Mouse (Mus musculus) CH12.LX (cell line): ENCODE results near the gene Ppp2r5d. TPM values are rescaled to one million over a fixed set of nuclear protein-coding genes. Genes with fewer than 3 reads are reported as not detected.
A peak's percentile ranks its signal among the peaks of the same experiment; 100 is the strongest.

Experiments
- DNase-seq: peaks from one replicate; pipeline ENCODE4 v3.0.0-alpha.2; 2013; ENCODE audit errors: extremely low read depth
- H3K27ac ChIP-seq: 2 replicates; pipeline ENCODE4 v1.5.1; 2012; ENCODE audit warnings: low read depth, mild to moderate bottlenecking, control low read depth, moderate library complexity; ENCODE audit not compliant: insufficient read depth
- H3K27me3 ChIP-seq: replicated peaks from 2 replicates; pipeline ENCODE3; 2012; ENCODE audit warnings: inconsistent platforms
- H3K36me3 ChIP-seq, 2 experiments: replicated peaks in 1 of 2; 2 replicates each; pipeline versions ENCODE3 to v1.6.1; 2012; ENCODE audit warnings: inconsistent platforms in 1 of 2, low read length in 1 of 2, mild to moderate bottlenecking in 1 of 2, mixed read lengths in 1 of 2, moderate library complexity in 1 of 2; ENCODE audit not compliant: control insufficient read depth in 1 of 2, insufficient read depth in 1 of 2
- H3K4me1 ChIP-seq, 2 experiments: 2 replicates each; pipeline ENCODE4 v1.6.1; 2012; ENCODE audit warnings: inconsistent platforms in 1 of 2, moderate library complexity in 1 of 2; ENCODE audit not compliant: insufficient read depth in 2 of 2, control insufficient read depth in 1 of 2
- H3K4me2 ChIP-seq: 2 replicates; pipeline ENCODE4 v1.6.1; 2012; ENCODE audit warnings: low read depth, mild to moderate bottlenecking, control low read depth; ENCODE audit not compliant: poor library complexity, insufficient read depth, severe bottlenecking
- H3K4me3 ChIP-seq, 3 experiments: fragments of 150-350 bp in 1 of 3; sonication (generic) in 1 of 3; replicated peaks in 1 of 3; 2 replicates each; pipeline versions ENCODE3 to v1.5.1; 2011 to 2012; ENCODE audit warnings: low read depth in 2 of 3, low read length in 2 of 3, mild to moderate bottlenecking in 2 of 3, moderate library complexity in 2 of 3, control low read depth in 1 of 3, improper control_type of control experiment in 1 of 3, inconsistent platforms in 1 of 3, mixed read lengths in 1 of 3; ENCODE audit not compliant: poor library complexity in 1 of 3
- H3K79me2 ChIP-seq: replicated peaks from 2 replicates; pipeline ENCODE4 v1.6.1; 2012; ENCODE audit warnings: mild to moderate bottlenecking, moderate library complexity; ENCODE audit not compliant: control insufficient read depth, poor library complexity, insufficient read depth, severe bottlenecking; ENCODE audit errors: extremely low read depth
- H3K9ac ChIP-seq: 2 replicates; pipeline ENCODE4 v1.6.1; 2012; ENCODE audit warnings: low read depth, mild to moderate bottlenecking, control low read depth, moderate library complexity; ENCODE audit not compliant: insufficient read depth
- H3K9me3 ChIP-seq: replicated peaks from 2 replicates; pipeline ENCODE3; 2012; ENCODE audit warnings: low read length, inconsistent platforms, mixed read lengths
- BHLHE40 ChIP-seq: IDR thresholded peaks from 2 replicates; pipeline ENCODE4 v1.6.1; 2011; ENCODE audit warnings: mild to moderate bottlenecking, low read depth, low read length, improper control_type of control experiment
- CHD1 ChIP-seq: IDR thresholded peaks from 2 replicates; pipeline ENCODE4 v1.6.1; 2012; ENCODE audit warnings: low read depth, low read length, improper control_type of control experiment, inconsistent platforms
- CHD2 ChIP-seq: IDR thresholded peaks from 2 replicates; pipeline ENCODE4 v1.6.1; 2011; ENCODE audit warnings: low read length, improper control_type of control experiment
- EP300 ChIP-seq: IDR thresholded peaks from 2 replicates; pipeline ENCODE4 v1.6.1; 2011; ENCODE audit warnings: low read length, improper control_type of control experiment
- ETS1 ChIP-seq: conservative IDR thresholded peaks from 2 replicates; pipeline ENCODE4 v1.6.1; 2012; ENCODE audit warnings: low read depth, mild to moderate bottlenecking, inconsistent platforms, low read length, improper control_type of control experiment, moderate library complexity
- IRF4 ChIP-seq: IDR thresholded peaks from 2 replicates; pipeline ENCODE4 v1.6.1; 2014; ENCODE audit warnings: low read depth, mild to moderate bottlenecking, inconsistent platforms, low read length, improper control_type of control experiment
- JUN ChIP-seq: IDR thresholded peaks from 2 replicates; pipeline ENCODE4 v1.6.1; 2011; ENCODE audit warnings: low read depth, mild to moderate bottlenecking, low read length, improper control_type of control experiment, moderate library complexity; ENCODE audit not compliant: insufficient read depth
- MAX ChIP-seq: IDR thresholded peaks from 2 replicates; pipeline ENCODE4 v1.6.1; 2011; ENCODE audit warnings: low read length, improper control_type of control experiment
- MAZ ChIP-seq: IDR thresholded peaks from 2 replicates; pipeline ENCODE4 v1.6.1; 2012; ENCODE audit warnings: low read depth, mild to moderate bottlenecking, inconsistent platforms, low read length, improper control_type of control experiment, moderate library complexity
- MEF2A ChIP-seq: IDR thresholded peaks from 2 replicates; pipeline ENCODE4 v1.6.1; 2014; ENCODE audit warnings: low read depth, mild to moderate bottlenecking, inconsistent platforms, low read length, improper control_type of control experiment, borderline replicate concordance
- MXI1 ChIP-seq: IDR thresholded peaks from 2 replicates; pipeline ENCODE4 v1.6.1; 2011; ENCODE audit warnings: mild to moderate bottlenecking, low read depth, low read length, improper control_type of control experiment
- MYC ChIP-seq: IDR thresholded peaks from 2 replicates; pipeline ENCODE4 v1.6.1; 2011; ENCODE audit warnings: low read depth, mild to moderate bottlenecking, improper control_type of control experiment, low read length
- NELFE ChIP-seq: IDR thresholded peaks from 2 replicates; pipeline ENCODE4 v1.6.1; 2011; ENCODE audit warnings: low read depth, low read length, improper control_type of control experiment
- NRF1 ChIP-seq: IDR thresholded peaks from 2 replicates; pipeline ENCODE4 v1.6.1; 2014; ENCODE audit warnings: low read depth, mild to moderate bottlenecking, inconsistent platforms, low read length, improper control_type of control experiment, moderate library complexity
- POLR2A ChIP-seq: IDR thresholded peaks from 2 replicates; pipeline ENCODE4 v1.6.1; 2011; ENCODE audit warnings: low read depth, mild to moderate bottlenecking, improper control_type of control experiment, low read length
- POLR2AphosphoS2 ChIP-seq: IDR thresholded peaks from 2 replicates; pipeline ENCODE4 v1.6.1; 2011; ENCODE audit warnings: low read depth, low read length, improper control_type of control experiment
- SIN3A ChIP-seq: IDR thresholded peaks from 2 replicates; pipeline ENCODE4 v1.6.1; 2012; ENCODE audit warnings: low read length, improper control_type of control experiment, inconsistent platforms
- TBP ChIP-seq: conservative IDR thresholded peaks from 2 replicates; pipeline ENCODE4 v1.6.1; 2011; ENCODE audit warnings: low read depth, low read length, improper control_type of control experiment
- TCF12 ChIP-seq: IDR thresholded peaks from 2 replicates; pipeline ENCODE4 v1.6.1; 2014; ENCODE audit warnings: low read depth, mild to moderate bottlenecking, inconsistent platforms, low read length, improper control_type of control experiment
- UBTF ChIP-seq: IDR thresholded peaks from 2 replicates; pipeline ENCODE4 v1.6.1; 2012; ENCODE audit warnings: low read depth, mild to moderate bottlenecking, inconsistent platforms, low read length, improper control_type of control experiment, moderate library complexity
- USF2 ChIP-seq: conservative IDR thresholded peaks from 2 replicates; pipeline ENCODE4 v1.6.1; 2011; ENCODE audit warnings: low read depth, low read length, improper control_type of control experiment
- ZC3H11A ChIP-seq: IDR thresholded peaks from 2 replicates; pipeline ENCODE4 v1.6.1; 2012; ENCODE audit warnings: low read depth, mild to moderate bottlenecking, inconsistent platforms, low read length, improper control_type of control experiment
- ZKSCAN1 ChIP-seq: IDR thresholded peaks from 2 replicates; pipeline ENCODE4 v1.6.1; 2012; ENCODE audit warnings: low read depth, inconsistent platforms, low read length, improper control_type of control experiment, borderline replicate concordance
- ZMIZ1 ChIP-seq: IDR thresholded peaks from 2 replicates; pipeline ENCODE4 v1.6.1; 2012; ENCODE audit warnings: low read depth, mild to moderate bottlenecking, inconsistent platforms, low read length, improper control_type of control experiment
- dilution Hi-C: fragments of 300-500 bp; cut with MboI; formaldehyde crosslinking; loops from 2 replicates; pipeline ENCODE4 v1.14.3; 2020; ENCODE audit warnings: low sequenced_read_pairs; ENCODE audit not compliant: extremely low pct_unique_long_range_greater_than_20kb, extremely low pct_ligation_motif_present
- in situ Hi-C: fragments of 300-500 bp; cut with MboI; formaldehyde crosslinking; loops from 3 replicates; pipeline ENCODE4 v1.14.3; 2019; ENCODE audit warnings: low sequenced_read_pairs, low pct_ligation_motif_present, low pct_unique_long_range_greater_than_20kb, mixed read lengths
- polyA plus RNA-seq: library from polyadenylated mRNA; unstranded; fragments of >175 nt; gene quantifications from 2 replicates; pipeline ENCODE4 v1.2.1, GENCODE M21; 2012; ENCODE audit warnings: low read depth; ENCODE audit not compliant: insufficient read length
- total RNA-seq, 2 experiments: library from RNA; depleted of rRNA; stranded (reverse); fragments of 300-350 nt in 1 of 2; fragments of >200 nt in 1 of 2; gene quantifications; 2 replicates each; pipeline ENCODE4 v1.2.3; 2012 to 2014

Gene Ppp2r5d
- total and polyA plus RNA-seq, 3 experiments, result 56.2 to 75.4 (median 57.7) TPM

DNA sequence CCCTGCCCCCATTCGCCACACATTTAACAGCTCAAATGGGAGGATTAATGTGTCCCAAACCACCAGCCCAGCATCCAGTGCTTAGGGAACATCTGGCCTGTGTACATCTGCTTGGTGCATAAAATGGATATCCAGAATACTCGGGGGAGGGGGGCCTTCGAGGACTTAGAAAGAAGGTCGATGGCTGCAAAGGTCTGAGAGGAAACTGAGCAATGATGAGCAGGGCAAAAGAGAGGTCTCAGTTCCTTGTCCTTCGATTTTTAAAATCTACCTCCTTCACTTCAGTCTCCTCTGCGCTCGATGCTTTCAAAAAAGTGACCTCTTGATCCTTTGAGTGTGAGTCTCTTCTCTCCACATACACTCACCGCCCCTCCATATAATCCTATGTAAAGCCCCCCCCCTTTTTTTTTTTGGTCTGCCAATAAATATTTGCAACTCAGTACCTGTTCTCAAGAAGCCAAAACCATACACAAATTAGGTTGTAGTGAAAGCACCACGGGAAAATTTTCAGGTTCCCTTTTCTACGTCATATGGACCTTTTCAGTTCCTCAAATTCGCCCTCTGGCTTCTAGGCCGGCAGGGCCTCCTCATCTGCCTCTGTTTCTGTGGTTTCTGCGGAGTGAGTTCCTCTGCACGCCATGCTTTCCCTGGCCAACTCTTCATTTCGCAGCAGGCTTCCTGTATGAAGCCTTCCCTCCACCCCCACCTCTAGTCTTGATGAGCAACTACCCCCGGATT lies 46.3 kb upstream of the Ppp2r5d start (continued):
- TF ChIP-seq JUN (peak; percentile 95), ZMIZ1 (peak; percentile 88), MEF2A (peak; percentile 96), ZC3H11A (no peak), BHLHE40 (peak; percentile 96), USF2 (no peak)
- TF ChIP-seq, all 38 proteins: peak for 25

- peaks cover 13% of the 10 kb centered on the region for H3K9me3 ChIP-seq
- H3K27ac ChIP-seq, result peak overlapping the region; percentile 99
- peaks cover 34% of the 10 kb centered on the region for H3K79me2 ChIP-seq
- peaks cover 17 to 47% of the 10 kb centered on the region in 2 experiments for H3K4me1 ChIP-seq
- TF ChIP-seq ETS1, result no peak
- TF ChIP-seq MAX, result peak; percentile 73; the same call in 1 of the 2 replicates
- TF ChIP-seq POLR2AphosphoS2, result no peak
- peak; percentile 92 for TF ChIP-seq MYC
- TF ChIP-seq MXI1, result peak; percentile 54; the same call in 1 of the 2 replicates
- TF ChIP-seq CHD1, result no peak
- H3K27me3 ChIP-seq, result no peaks in the 10 kb centered on the region
- in situ Hi-C loops (no loop called here), dilution Hi-C loops (no loop called here)
- H3K9ac ChIP-seq, result peak overlapping the region; percentile 75
- peak overlapping the region; percentile 44 to 73 (median 61) for H3K4me3 ChIP-seq
- H3K36me3 ChIP-seq, result peaks cover 17 to 26% of the 10 kb centered on the region in 2 experiments
- peak overlapping the region; percentile 88 for H3K4me2 ChIP-seq
- DNase-seq, result no peak
Observed at GRCm38 (mm10) chr17:46750580-46750979, 45.7 kb upstream of the Ppp2r5d start.

- H3K9me3 ChIP-seq, result peaks cover 8% of the 10 kb centered on the region
- peak; percentile 79; the same call in 1 of the 2 replicates for TF ChIP-seq MXI1
- peak; percentile 42 for TF ChIP-seq NELFE
- peak; percentile 47 for TF ChIP-seq EP300
- TF ChIP-seq TBP, result peak; percentile 86; the same call in 1 of the 2 replicates
- TF ChIP-seq MEF2A, result peak; percentile 79; the same call in 1 of the 2 replicates
- peak; percentile 89 for TF ChIP-seq TCF12
- no peak for TF ChIP-seq UBTF
- peak; percentile 43; the same call in 1 of the 2 replicates for TF ChIP-seq NRF1
- peak; percentile 85 for TF ChIP-seq MAX
- TF ChIP-seq MAZ, result peak; percentile 37; the same call in 1 of the 2 replicates
- TF ChIP-seq SIN3A, result no peak; the same call in 1 of the 2 replicates
- no peak for TF ChIP-seq USF2
- peak; percentile 92 for TF ChIP-seq BHLHE40
- peak; percentile 77 for TF ChIP-seq POLR2A
- TF ChIP-seq CHD2, result no peak
- TF ChIP-seq ZKSCAN1, result no peak
- TF ChIP-seq ETS1, result peak; percentile 85
- peak; percentile 82 for TF ChIP-seq IRF4
- 0 out of 2 replicates have a peak, but pooled peaks have one; percentile 59 for TF ChIP-seq MYC
- peak overlapping the region; percentile 75 for H3K9ac ChIP-seq
- peak overlapping the region in 1 of 3 experiments; percentile 73 for H3K4me3 ChIP-seq
- DNase-seq, result peak; percentile 87
- H3K27me3 ChIP-seq, result no peaks in the 10 kb centered on the region
- H3K4me2 ChIP-seq, result peak overlapping the region; percentile 88
- H3K36me3 ChIP-seq, result peaks cover 24 to 33% of the 10 kb centered on the region in 2 experiments
- peaks cover 19 to 59% of the 10 kb centered on the region in 2 experiments for H3K4me1 ChIP-seq
- in situ Hi-C loops, result no loop called here
- dilution Hi-C loops, result no loop called here
- H3K79me2 ChIP-seq, result peaks cover 34% of the 10 kb centered on the region
- H3K27ac ChIP-seq, result peak overlapping the region; percentile 92
Observed at GRCm38 (mm10) chr17:46749282-46749681, 44.4 kb upstream of the Ppp2r5d start.
